Mouse (Mus musculus) gonadal fat pad, adult 2 months (tissue): ENCODE measurements around the gene Tfap2a. TPM values are rescaled to one million over a fixed set of nuclear protein-coding genes. Genes with fewer than 3 reads are reported as not detected.

Experiments
- DNase-seq: peaks from one replicate; pipeline ENCODE4 v3.0.0-alpha.2; 2012; ENCODE audit warnings: low read depth
- polyA plus RNA-seq: library from polyadenylated mRNA; depleted of rRNA; stranded (reverse); fragments of >200 nt; gene quantifications from 2 replicates; pipeline ENCODE4 v1.2.3, GENCODE M21; 2012

The Tfap2a gene
- polyA plus RNA-seq, 1 experiment, result 10.5 TPM

DNA sequence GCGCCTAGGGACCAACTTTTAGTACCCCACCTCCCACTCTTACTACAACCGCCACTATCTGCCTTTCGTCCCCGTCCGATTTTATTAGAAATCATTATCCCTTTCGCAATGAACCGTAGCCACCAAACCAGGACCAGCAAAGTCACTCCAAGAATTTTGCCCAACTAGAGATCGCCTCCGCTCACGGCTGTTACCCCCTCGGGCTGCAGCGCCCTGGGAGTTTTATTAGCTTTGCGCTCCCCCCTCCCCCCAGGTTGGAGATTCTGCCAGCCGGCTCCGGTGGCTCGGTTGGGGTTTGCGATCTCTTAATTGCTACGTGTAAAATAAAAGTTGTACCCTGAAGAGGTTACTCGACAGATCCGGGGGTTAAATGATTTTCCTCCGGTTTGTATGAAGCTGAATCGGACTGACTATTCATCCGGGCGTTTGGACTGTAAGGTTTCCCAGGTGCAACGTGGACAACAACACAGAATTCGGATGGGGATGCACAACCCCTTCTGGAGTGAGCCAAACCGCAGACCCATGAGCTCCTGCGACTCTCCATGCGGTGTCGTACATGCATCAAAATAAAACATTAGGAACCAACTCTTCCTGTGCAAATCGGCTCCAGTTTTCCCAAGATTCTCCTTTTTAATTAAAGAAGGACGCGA, 3.7 kb downstream of the Tfap2a start:
- no peak for DNase-seq

DNA sequence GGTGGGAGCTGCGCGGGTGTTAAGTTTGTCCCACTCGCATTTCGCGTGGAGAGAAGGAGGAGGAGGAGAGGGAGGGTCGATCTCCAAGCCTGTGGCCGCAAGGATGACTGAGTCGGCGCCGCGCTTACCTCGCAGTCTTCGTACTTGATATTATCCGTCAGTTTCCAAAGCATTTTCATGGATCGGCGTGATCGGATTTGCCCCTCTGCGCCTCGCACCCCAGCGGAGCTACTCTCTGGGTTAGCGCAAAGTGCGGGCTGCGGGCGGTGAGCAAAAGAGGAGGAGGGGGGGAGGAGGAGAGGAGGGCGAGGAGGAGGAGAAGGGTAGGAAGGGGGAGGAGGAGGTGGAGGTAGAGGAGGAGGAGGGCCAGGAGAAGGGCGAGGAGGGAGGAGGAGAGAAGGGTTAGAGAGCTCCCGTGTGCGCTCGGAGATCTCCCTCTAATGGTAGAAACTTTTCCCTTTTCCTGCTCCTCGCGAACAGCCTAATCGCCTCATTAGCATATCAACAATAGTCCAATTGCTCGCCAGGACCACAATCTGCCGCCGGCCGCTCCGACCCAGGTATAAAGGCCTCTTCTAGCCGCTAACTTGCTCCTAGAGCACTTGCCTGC, 4.5 kb downstream of the Tfap2a start:
- DNase-seq, result no peak

DNA sequence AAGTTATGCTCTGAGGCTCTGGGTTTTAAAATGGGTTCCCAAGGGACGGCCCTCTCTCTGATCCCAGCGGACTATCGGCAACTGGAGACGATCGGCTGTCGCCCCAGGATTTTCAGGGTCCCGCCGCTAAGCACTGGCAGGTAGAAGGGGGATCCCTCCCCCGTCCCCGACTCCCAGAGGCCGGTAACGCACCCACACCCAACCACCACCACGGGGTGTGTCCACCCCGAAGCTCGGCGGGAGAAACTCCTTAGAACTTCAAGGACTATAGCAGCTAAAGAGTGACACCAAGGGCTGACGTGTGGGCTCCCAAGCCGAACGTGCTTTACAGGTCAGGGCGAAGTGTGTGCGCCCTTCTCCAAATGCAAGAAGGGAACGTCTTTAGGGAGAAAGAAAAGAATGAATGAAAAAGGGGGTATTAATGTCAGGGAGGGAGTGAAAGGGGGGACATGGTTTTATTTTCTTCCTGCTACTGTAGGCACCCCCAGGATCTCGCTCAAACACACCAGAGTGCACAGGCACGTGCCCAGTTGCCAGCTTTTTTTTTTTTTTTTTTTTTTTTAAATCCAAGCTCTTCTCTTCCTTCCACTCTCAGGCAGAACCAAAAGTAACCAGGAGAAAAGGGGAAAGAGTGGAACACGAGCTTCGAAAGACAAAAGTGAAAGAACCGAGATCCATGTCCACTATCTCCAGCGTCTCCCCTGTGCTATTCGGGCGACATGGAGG, 5.2 kb downstream of the Tfap2a start:
- DNase-seq, result no peak

DNA sequence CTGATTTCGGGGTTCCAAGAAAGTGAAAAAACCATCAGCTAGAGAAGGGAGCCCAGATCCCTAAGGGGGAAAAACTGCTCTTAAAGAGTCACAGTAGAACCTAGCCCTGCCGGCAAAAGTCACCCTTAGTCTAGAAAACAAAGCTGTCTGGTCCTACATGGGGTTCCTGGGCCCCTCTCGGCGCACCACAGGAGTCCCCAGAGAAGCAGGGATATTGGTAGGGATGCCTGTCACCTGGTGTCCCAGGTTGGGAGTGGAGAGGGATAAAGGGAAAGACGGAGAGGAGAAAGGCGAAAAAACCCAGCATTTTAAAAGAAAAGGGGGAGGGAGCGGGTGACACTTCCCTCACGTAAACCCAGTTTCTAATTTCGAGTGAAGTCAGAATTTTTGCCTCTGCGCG, 6.1 kb downstream of the Tfap2a start:
- no peak for DNase-seq

DNA sequence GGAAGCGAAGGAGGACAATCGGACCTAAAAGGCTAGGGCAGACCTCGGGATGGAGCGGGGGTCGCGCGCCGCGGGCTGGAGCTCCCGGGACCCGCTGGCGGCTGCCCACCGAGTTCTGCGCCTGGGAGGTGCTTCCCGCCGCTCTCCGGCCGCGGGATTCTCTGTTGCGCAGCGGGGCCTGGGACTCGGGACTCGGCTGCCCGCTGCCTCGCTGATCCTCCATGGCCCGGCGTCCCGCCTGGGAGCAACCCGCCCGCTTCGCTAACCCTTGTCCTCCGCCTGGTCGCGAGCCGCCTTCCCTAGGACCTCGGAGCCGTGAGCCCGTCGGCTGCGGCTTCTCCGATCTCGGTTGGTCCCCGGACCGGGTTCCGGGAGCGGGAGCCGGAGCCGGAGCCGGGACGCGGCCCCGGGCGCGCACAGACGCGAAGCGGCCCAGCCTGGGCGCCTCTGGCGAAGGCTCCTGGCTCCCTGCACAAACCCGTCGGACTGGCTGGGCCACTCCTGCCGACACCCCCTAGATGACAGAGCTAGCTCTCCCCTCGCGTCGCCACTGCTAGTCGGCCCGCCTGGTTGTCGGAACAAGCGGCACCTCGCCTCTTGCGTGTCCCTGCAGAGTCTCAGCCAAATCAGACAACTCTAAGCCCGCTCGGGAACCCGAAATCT, 6.9 kb downstream of the Tfap2a start:
- DNase-seq, result no peak

DNA sequence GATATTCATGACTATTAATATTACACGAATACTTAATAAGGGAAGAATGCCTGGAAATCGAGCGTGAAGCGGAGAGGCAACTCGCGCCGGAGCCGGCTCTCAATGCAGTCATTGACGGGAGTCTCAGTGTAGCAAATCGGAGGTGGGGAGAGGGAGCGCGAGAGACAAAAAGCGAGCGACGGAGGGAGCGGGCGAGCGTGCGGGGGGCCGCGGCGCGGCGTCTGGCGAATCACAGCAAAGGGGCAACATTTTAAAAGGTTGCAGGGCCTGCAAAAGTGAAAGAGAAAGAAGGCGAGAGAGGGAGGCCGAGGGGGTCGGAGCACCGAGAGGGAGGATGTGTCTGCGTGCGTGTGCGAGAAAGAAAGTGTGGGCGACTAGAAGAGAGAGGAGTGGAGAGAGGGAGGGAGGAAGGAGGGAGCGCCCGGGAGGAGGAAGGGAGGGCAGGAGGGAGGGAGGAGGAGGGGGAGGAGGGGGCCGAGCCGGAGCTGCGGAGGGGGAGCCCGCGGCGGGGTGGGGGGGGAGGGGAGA, 7.5 kb downstream of the Tfap2a start:
- DNase-seq, result no peak

DNA sequence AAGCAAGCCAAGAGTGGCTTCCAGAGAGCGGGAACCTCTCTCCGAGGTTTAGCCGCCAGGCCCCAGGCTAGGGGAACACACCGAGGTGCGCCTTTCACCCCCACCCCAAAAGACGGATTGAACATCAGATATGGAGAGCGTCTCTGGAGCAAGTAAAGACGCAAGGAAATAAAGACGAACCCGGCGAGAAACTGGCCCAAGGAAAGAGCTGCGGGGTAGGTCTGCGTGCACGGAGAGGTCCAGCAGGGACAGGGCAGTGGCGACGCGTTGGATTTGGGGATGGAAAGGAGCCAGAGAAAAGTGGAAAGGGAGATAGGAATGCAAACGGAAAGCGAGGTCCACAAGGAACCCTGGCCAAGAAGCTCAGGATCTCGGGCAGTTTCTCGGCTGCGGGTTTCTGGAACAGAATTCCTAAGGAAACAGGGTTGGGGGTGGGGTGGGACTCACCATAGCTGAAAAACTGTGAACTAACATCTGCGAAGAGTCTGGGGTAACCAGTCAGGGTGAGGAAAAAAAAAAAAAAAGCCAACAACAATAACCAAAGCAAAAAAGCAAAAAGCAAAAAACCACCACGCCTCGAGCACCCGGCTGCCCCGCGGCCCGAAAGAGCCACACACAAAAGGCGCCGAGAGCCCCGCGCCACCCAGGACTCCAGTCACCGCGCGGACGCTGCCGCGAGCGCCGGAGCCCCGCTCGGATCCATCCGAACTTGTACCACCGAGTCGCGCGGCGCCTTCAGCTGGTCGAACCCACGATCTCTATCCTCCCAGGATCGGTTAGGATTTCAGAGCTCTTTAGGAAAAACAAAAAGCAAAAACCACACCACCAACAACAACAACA, 8.4 kb downstream of the Tfap2a start:
- no peak for DNase-seq

DNA sequence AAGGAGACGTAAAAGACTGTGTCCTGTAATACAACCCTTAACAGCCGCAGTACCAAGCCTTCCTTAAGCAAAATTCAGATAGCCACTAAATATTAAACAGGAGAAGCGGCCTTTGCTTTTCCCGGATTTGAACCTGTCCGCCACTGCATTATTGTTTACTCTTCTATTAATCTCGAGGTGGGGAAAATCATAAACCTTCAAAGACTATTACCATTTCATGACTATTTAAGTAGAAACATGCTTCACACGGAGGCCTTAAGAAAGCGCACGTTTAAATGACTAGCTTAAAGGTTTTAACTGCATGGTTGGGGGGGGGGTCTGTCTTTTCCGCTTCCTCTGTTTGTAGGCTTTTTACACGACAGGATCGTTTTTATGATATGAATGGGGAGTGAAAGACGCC, 9.1 kb downstream of the Tfap2a start:
- DNase-seq, result no peak

DNA sequence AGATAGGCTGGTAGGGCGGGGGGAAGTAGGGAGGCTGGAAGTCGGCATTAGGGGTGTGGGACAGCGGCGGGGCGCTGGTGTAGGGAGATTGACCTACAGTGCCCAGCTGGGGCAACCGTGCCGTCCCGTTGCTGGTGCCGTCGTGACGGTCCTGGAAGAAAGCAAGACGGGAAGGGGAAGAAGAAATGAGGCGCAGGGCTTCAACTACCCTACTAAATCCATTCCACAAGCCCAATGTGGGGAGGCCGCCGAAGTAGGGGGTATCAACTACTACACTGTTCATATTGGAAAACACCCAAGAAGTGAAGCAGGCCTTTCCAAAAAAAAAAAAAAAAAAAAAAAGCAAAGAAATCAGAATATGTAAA, 9.6 kb downstream of the Tfap2a start:
- DNase-seq, result no peak

DNA sequence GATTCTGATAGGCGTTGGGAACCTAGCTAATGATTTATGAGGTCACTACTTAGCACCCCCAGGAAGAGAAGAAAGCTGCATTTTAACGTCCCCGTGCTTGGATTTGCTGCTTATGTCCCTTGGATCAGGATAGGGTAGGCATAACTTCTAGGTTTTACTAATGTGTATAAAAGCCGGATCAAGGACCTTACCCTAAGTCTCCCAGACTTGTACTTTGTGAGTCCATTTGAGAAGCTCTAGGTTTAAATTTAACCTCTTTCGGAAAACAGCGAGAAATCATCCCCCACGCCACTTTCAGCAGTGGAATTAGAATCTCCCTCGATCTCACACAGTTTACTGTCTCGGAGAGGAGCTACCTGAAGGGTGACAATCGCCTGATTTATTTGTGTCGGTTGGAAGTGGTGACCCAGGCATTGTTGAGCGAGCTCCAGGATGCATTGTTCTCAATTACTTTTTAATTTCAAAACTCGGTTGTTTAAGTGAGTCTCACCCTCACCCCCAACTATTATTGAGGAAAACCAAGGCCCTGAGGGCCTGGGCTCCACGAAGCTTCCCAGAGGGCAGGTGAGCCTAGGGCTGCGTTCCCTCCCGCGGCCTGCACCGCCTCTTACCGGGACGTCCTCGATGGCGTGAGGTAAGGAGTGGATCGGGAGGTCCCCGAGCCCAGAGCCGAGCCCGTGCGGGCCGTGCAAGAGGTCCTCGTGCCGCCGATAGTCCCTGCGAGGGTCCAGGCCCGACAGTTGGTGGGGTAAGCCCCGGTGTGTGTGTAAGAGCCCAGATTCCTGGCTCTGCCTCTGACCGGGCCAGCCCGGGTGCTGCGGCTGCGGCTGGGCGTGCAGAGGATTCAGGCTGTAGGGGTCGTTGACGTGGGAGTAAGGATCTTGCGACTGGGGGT, 10.2 kb downstream of the Tfap2a start:
- DNase-seq, result no peak

DNA sequence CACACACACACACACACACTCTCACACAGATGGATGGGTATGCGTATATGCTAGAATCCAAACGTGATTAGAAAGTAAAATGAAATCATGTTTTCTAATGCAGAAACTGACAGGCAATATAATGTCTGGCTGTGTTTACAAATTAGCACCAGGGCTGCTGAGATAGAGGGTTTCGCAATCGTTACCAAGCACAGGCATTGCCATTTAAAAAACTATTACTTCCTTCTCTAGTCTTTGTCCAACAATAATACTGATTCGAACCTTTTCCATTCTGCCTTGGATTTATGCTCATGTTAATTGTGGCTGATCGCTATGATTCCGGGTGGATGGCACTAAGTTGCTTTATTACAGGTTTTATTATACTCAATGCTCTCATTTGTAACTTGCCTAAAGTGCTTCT, 12.3 kb downstream of the Tfap2a start:
- DNase-seq, result no peak

DNA sequence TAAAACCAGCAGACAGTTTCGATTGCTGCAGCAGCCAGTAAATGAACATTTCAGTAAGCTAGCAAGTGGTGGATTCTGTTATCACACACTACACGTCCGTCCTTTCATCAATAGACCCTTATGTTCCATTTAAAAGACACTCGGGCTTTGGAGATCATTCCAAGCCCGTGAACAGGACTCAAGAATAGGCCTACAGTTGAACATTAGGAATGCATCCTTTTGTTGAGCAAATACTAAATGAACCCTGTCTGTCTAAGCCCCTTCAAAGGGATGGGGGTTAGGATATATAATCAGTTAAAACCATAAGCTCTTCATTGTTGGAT, 14.6 kb downstream of the Tfap2a start:
- DNase-seq, result no peak

DNA sequence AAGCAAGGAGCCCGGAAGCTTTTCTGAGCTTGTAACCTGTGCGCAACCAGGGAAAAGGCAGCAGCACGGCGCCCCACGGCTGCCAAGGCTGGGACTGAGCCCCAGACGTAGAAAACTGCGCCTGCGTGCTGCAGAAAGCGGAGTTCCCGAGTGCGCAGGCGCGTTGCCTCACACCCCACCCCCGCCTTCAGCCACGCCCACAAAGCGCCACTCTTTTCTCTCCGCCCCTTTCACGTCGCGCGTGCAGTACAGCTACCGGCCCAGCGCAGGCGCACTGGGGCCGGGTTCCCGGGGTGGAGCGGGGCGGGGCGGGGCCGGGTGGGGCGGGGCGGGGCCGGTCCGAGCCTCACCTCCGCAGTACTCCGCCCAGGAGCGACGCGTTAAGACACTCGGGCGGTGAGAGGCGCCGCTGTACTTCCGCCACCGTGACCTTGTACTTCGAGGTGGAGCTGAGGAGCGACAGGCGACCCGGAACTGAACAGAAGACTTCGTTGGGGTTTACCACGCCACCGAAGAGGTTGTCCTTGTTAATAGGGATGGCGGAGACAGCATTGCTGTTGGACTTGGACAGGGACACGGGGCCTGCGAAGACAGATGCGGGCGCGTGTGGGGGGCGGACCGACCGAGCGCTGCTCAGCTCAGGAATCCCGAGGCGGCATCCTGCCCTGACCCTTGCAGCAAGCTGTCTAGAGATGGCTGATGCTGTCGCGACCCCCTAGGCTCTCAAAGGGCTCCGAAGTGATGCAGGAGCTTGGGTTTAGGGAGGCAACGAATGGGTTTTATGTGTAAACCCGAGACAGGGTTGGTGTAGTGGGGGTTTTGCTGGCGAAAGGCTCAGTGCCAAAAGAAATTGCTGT, 15.2 kb downstream of the Tfap2a start:
- DNase-seq, result no peak

DNA sequence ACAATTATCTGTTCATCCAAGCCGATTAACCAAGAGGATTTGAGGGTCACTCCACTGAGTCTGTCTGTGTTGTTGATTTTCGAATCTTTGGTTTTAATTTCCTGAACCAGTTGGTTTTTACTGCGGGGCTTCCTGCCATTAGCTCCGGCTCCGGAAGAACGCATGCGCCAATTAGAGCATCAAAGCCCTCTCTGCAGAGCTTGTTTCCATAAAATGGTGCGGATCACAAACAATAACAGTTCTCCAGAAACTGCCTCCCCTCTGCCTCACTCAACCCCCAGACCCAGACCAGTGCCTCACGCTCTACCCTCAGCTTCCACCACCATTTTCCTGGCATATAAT, 18.5 kb downstream of the Tfap2a start:
- DNase-seq, result no peak

DNA sequence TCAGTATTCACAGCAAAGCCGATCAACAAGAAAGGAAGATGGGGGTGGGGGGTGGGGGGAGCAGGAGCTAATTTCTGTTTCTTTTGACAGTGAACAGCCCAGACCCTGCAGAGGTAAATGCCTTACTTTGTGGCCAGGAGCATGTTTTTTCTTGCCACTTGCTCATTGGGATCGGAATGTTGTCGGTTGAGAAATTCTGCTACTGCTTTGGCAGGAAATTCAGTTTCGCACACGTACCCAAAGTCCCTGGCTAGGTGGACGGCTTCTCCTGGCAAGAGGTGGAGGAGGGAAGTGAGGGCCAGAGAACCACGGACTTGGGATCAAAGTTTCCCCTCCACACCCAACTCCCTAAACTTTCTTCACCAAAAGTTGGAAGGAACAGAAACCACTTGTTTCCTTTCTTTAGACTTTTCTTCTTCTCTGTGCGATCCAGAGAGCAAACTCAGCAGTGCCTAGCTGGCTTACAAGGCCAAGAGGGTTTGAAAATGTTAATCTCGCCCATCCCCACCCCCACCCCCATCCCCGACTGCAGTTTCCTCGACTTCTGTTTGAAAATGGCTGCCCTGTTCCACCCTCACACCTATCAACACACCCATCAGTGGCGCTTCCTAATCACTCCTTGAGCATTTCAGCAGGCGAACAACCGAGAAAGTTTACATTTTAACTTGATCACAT, 19.0 kb downstream of the Tfap2a start:
- DNase-seq, result no peak

DNA sequence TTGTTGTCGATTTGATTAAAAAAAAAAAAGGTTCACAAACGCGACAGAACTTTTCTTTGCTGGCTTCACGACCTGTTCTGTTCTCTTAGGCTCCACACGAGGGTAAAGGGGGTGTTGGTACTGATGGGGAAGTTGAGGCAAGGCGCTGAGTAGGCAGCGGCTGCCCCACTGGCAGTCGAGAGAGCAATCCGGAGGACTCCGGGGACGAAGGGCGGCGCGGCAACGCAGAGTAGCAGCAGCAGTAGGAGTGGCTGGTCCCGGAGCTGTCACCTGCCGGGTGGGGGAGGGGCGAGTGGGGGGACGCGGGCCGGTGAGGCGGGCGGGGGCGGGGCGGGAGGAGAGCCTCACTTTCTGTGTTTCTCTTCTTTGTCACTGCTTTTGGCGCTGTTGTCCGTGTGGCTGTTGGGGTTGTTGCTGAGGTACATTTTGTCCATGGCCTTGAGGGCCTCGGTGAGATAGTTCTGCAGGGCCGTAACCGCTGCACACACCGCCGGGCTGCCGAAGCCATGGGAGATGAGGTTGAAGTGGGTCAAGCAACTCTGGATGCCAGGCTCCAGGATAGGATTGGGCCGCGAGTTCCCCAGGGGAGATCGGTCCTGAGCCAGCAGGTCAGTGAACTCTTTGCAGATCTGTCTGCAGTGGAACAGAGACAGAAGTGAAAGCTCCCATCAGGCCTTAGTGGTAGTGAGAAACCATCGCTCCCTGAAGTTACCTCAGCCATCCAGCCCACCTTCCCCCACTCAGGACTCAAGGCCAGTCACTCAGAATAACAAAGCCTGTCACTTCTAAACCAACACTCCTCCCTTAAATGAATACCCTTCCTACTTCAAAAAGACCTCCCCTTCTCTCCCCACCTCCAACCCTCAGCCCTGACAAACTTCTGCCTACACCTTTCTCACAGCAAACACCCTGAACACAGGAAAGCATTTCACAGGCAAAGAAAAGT, 21.1 kb downstream of the Tfap2a start:
- DNase-seq, result no peak

DNA sequence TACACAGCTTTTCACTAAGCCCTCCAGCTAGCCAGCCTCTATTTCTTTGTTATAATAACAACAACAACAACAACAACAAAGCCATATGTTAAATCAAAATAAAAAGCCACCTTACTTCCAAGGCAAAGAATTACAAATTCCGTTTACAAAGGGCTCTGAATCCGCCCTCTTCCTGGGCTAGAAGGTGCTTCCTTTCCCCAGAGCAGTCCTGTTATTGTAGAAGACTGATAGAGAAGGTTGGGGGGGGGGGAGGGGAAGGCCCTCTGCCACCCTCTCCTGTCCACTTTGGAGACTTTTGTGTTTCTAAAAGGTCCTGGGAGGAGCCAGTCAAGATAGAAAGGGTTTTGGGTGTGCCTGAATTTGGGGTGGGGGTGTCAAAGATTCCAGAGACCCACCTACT, 23.6 kb downstream of the Tfap2a start:
- no peak for DNase-seq

DNA sequence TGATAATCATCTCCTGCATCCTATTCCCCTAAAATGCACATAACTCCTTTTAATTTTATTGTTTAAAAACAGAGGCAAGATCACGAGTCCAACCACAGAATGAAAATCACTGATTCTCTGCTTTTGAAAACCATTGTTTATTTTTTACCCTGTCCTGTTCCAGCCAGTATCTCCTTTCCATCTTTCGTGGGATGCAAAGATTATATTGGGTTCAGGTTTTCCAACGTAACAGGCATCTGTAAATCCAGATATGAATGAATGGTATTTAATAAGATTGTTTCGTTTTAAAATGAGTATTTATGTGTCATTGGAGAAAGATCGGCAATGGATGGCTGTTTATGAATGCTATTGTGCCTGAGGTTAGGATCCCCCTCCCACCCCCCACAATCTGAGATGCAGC, 24.5 kb downstream of the Tfap2a start:
- DNase-seq, result no peak
